Mouse (Mus musculus) lung, adult 2 months (tissue): ENCODE data around the gene Polr2i.

ENCODE experiments used
- CTCF ChIP-seq: fragments of 200-500 bp; IDR thresholded peaks from 2 replicates; pipeline ENCODE4 v1.5.1; 2011; ENCODE audit warnings: mild to moderate bottlenecking, low read length, control low read depth; ENCODE audit not compliant: insufficient read depth
- POLR2A ChIP-seq: fragments of 200-500 bp; IDR thresholded peaks from 2 replicates; pipeline ENCODE4 v1.6.1; 2011; ENCODE audit warnings: low read depth, mild to moderate bottlenecking, control low read depth, low read length, borderline replicate concordance; ENCODE audit errors: extremely low read depth

- TF ChIP-seq POLR2A (no peak), CTCF (peak; percentile 70)
Measured at GRCm38 (mm10) chr7:30205383-30205782, 26.4 kb upstream of the Polr2i start.
